Mouse (Mus musculus) neural tube, embryonic 10.5 days (tissue): Measurements from ENCODE around the gene Cdk5rap3.
A peak's percentile ranks its signal among the peaks of the same experiment; 100 is the strongest.

Source experiments
- DNase-seq: peaks from one replicate; pipeline ENCODE4 v3.0.0-alpha.2; 2017; ENCODE audit warnings: low spot score; ENCODE audit errors: extremely low spot score

Gene Cdk5rap3

GRCm38 (mm10) chr11:96861878-96862289 is 54.4 kb downstream of the Cdk5rap3 start:
- peak; percentile 99 for DNase-seq

GRCm38 (mm10) chr11:96861446-96861845 is 54.9 kb downstream of the Cdk5rap3 start:
- no peak for DNase-seq

DNA sequence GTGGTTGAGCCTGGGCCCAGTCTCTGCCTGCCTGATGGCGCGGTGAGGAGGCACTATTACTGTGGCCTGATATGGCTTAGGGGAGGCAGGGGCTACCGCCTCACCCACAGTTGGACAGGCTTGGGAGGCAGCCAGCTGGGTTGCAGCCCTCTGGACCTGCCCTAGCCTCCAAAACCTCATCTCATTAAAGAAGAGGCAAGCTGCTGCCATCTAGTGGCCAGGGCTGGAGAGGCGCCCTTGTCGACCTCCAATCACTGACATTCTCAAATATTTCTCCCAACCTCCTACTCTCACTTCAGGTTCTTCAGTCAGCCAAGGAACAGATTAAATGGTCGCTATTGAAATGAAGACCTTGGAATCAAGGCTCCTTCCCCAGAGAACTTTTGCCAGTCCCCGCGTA is 55.7 kb downstream of the Cdk5rap3 start:
- DNase-seq: peak; percentile 92

DNA sequence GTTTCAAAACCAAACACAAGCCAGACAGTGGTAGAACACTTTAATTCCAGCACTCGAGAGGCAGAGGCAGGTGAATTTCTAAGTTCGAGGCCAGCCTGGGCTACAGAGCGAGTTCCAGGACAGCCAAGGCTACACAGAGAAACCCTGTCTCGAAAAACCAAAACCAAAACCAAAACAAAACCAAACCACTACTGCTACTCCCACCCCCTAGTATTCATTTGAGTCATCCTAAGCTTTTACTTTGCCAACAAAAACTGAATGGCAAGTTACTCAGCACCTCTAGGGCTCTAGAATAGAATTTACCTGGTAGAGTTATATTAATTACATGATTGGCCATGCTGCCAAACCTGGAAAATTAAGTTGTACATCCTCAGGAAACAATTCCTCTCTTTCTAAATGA is 56.7 kb downstream of the Cdk5rap3 start:
- DNase-seq: no peak

DNA sequence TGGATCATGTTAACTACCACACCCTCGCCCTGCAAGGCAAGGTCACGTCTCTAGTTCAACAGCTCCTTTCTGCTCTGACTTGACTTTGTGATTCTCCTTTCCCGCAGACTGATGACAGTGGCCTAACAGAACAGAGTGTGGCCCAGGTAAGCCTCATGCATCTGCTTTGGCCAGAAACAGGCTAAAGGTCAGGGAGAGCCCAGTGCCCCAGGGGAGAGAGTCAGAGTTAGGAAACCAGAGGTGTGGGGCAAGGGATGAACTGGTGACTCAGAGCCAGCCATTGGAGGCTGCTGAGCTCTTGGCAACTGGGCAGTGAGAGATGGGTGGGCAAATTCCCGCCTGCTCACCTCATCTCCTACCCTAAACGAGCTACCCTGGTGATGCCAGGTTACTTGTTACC is 58.9 kb downstream of the Cdk5rap3 start:
- no peak for DNase-seq
